8 mouse cellular contexts compared by ENCODE assay signal in genomic region chr2:12300449-12301228, GRCm38 (mm10). TPM values are rescaled to one million over a fixed set of nuclear protein-coding genes. Genes with fewer than 3 reads are reported as not detected.
DNase-seq lines count a peak whose midpoint lies in the region; ATAC-seq and TF ChIP-seq lines count a peak whose summit lies in the region.

No protein-coding gene starts in this region.

- no peak for TF ChIP-seq CTCF in layer of hippocampus, adult 2 months (conservative IDR thresholded peaks at IDR 0.05)

- no peak for ATAC-seq in forebrain, embryonic 11.5 days (replicated peaks; ENCODE audit: low FRiP score)
- no peak for ATAC-seq in neural tube, embryonic 12.5 days (ENCODE audit: low FRiP score, low read depth)
- no peak; the same call in 1 of the 2 replicates for ATAC-seq in monocyte, adult 5-6 weeks (replicated peaks; ENCODE audit: insufficient number of reproducible peaks, low FRiP score, low TSS enrichment, poor library complexity, severe bottlenecking)

- no peak for DNase-seq in layer of hippocampus, adult 2 months (ENCODE audit: low spot score in 2 of 2)
- no peak for DNase-seq in layer of hippocampus, postnatal 10 days (ENCODE audit: low spot score in 2 of 2)
- peak; percentile 58 for DNase-seq in forebrain, embryonic 11.5 days (ENCODE audit: low spot score)
- peak; percentile 45 for DNase-seq in kidney, postnatal 10 days
- DNase-seq in natural killer cell, adult 2 months (ENCODE audit: low spot score in 2 of 2): no peak
- DNase-seq in right cerebral cortex, postnatal 14 days: no peak

- H3K36me3 ChIP-seq in forebrain, embryonic 11.5 days (ENCODE audit: control insufficient read depth, insufficient read depth, low read length): no peaks in the 10 kb centered on the region
- no peaks in the 10 kb centered on the region for H3K36me3 ChIP-seq in neural tube, embryonic 12.5 days

- no peaks in the 10 kb centered on the region for H3K4me1 ChIP-seq in forebrain, embryonic 11.5 days (replicated peaks; ENCODE audit: control insufficient read depth, insufficient read depth, low read length)
- 0 out of 2 replicates have a peak, but pooled peaks cover 4% of the 10 kb centered on the region for H3K4me1 ChIP-seq in neural tube, embryonic 12.5 days

- 76% methylated on average over 15 of the region's 15 CpGs for WGBS in forebrain, embryonic 11.5 days
- WGBS in neural tube, embryonic 12.5 days: 74% methylated on average over 15 of the region's 15 CpGs

- peak overlapping the region; percentile 94 for H3K27ac ChIP-seq in layer of hippocampus, adult 2 months
- H3K27ac ChIP-seq in forebrain, embryonic 11.5 days (ENCODE audit: low read depth, low read length): no peak overlapping the region
- H3K27ac ChIP-seq in neural tube, embryonic 12.5 days: no peak overlapping the region

- peak overlapping the region; percentile 90 for H3K4me3 ChIP-seq in layer of hippocampus, adult 2 months
- H3K4me3 ChIP-seq in forebrain, embryonic 11.5 days (ENCODE audit: low read depth, low read length): peak overlapping the region; percentile 60
- H3K4me3 ChIP-seq in neural tube, embryonic 12.5 days: no peak overlapping the region

- peaks cover 4% of the 10 kb centered on the region for H3K27me3 ChIP-seq in forebrain, embryonic 11.5 days (ENCODE audit: control insufficient read depth, insufficient read depth, low read length)
- H3K27me3 ChIP-seq in neural tube, embryonic 12.5 days (replicated peaks): peaks cover 7% of the 10 kb centered on the region; the same call in 1 of the 2 replicates

- H3K9me3 ChIP-seq in forebrain, embryonic 11.5 days (ENCODE audit: control insufficient read depth, low read length): no peaks in the 10 kb centered on the region
- H3K9me3 ChIP-seq in neural tube, embryonic 12.5 days: no peaks in the 10 kb centered on the region

- H3K4me2 ChIP-seq in forebrain, embryonic 11.5 days (ENCODE audit: low read depth, low read length, severe bottlenecking): peak overlapping the region; percentile 91
- H3K4me2 ChIP-seq in neural tube, embryonic 12.5 days (replicated peaks): peak overlapping the region; percentile 93

- peak overlapping the region; percentile 75 for H3K9ac ChIP-seq in forebrain, embryonic 11.5 days (ENCODE audit: low read length)
- no peak overlapping the region for H3K9ac ChIP-seq in neural tube, embryonic 12.5 days

RNA-seq across cellular contexts. Expression of gene Itga8, which starts 1.1 kb away (rescaled TPM):
- total RNA-seq in layer of hippocampus, adult 2 months (2021): 10 to 100 TPM; 24.4 to 28.5 TPM
- 10 to 100 TPM; 13.8 to 15.2 TPM for total RNA-seq in layer of hippocampus, postnatal 10 days (2021)
- polyA plus RNA-seq in forebrain, embryonic 11.5 days (2014; fragmentation: Nextera tagmentation; extraction: Ambion mirVana): 4.2 and 4.6 TPM in 2 replicates
- polyA plus RNA-seq in neural tube, embryonic 12.5 days (2016; fragmentation: Nextera tagmentation; extraction: Ambion mirVana): 3.8 and 4.1 TPM in 2 replicates
- 1.4 to 8.9 TPM (median 2.9 TPM) in 3 replicates for total RNA-seq in monocyte, adult 5-6 weeks (2017)

Comparison
In these comparisons a context has a peak if more than half of its experiments do, and no peak if none do; other contexts are left out.
1. DNase-seq: peak in forebrain, embryonic 11.5 days (single experiment) and kidney, postnatal 10 days (single experiment); none in layer of hippocampus, adult 2 months (0 of 2), layer of hippocampus, postnatal 10 days (0 of 2), natural killer cell, adult 2 months (0 of 2) and right cerebral cortex, postnatal 14 days (single experiment).